Mouse (Mus musculus) olfactory bulb, adult 2 months (tissue): ENCODE data around the gene Nkx2-1.

ENCODE experiments used
- CTCF ChIP-seq: fragments of 200-500 bp; IDR thresholded peaks from 2 replicates; pipeline ENCODE4 v1.5.1; 2012; ENCODE audit warnings: low read depth, mild to moderate bottlenecking, low read length, moderate library complexity; ENCODE audit not compliant: insufficient read depth
- POLR2A ChIP-seq: fragments of 200-500 bp; IDR thresholded peaks from 2 replicates; pipeline ENCODE4 v1.6.1; 2012; ENCODE audit warnings: mild to moderate bottlenecking, low read depth, low read length, moderate library complexity; ENCODE audit not compliant: insufficient read depth

- no peak for TF ChIP-seq POLR2A
- no peak for TF ChIP-seq CTCF
Measured at GRCm38 (mm10) chr12:56533501-56534310, 3.0 kb downstream of the Nkx2-1 start.
